Mouse (Mus musculus) liver, adult 2 months (tissue): ENCODE results near the gene Tacr1.

Experiments
- CTCF ChIP-seq: fragments of 200-500 bp; IDR thresholded peaks from 2 replicates; pipeline ENCODE4 v1.5.1; 2011; ENCODE audit warnings: low read depth, low read length, control low read depth
- POLR2A ChIP-seq: fragments of 200-500 bp; IDR thresholded peaks from 2 replicates; pipeline ENCODE4 v1.6.1; 2011; ENCODE audit warnings: low read length, control low read depth; ENCODE audit not compliant: insufficient read depth; ENCODE audit errors: extremely low read depth

- TF ChIP-seq POLR2A (no peak), CTCF (no peak)
These were observed 201.1 kb downstream of the Tacr1 start for GRCm38 (mm10) chr6:82603228-82603627.
